Mouse (Mus musculus) brain, embryonic 14.5 days (tissue): ENCODE measurements around the gene Vps16.

Experiments
- CTCF ChIP-seq: fragments of 200-500 bp; IDR thresholded peaks from 2 replicates; pipeline ENCODE4 v1.5.1; 2012; ENCODE audit warnings: inconsistent platforms, mild to moderate bottlenecking, moderate library complexity, borderline replicate concordance; ENCODE audit not compliant: insufficient read depth, insufficient read length; ENCODE audit errors: extremely low read depth
- POLR2A ChIP-seq: fragments of 200-500 bp; IDR thresholded peaks from 2 replicates; pipeline ENCODE4 v1.6.1; 2012; ENCODE audit warnings: mild to moderate bottlenecking, inconsistent platforms, borderline replicate concordance; ENCODE audit not compliant: poor library complexity, insufficient read depth, insufficient read length, severe bottlenecking; ENCODE audit errors: extremely low read depth

DNA sequence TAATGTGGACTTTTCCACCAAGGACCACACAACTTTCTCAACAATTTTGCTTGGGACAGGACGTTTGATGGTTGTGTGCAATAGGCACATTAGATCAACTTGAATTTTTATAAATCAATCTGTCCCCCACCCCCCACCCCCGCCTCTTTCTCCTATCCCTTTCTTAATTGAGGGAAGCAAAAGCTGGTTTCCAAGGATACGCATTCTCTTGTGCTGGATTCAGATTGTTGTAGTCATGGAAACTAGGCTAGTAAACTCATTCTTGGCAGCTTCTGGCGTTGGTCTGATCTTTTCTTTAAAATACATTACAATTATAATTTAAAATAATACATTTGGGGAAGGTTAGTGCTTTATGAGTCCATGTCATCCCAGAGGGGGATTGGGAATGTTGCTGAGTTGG, 45.2 kb downstream of the Vps16 start:
- TF ChIP-seq POLR2A, result no peak
- no peak for TF ChIP-seq CTCF
